Mouse (Mus musculus): ENCODE measurements at regions not wholly inside any gene's neighbourhood (a gene's known extent, or its start where the extent isn't known, plus 50 kb on each side); places are given as distances from the start of the nearest gene placed in this dataset.
"Not testable (repeated sequence)": the region's sequence is repeated elsewhere in the genome, so short reads cannot be mapped to it uniquely, and the experiment has no call there.

DNA sequence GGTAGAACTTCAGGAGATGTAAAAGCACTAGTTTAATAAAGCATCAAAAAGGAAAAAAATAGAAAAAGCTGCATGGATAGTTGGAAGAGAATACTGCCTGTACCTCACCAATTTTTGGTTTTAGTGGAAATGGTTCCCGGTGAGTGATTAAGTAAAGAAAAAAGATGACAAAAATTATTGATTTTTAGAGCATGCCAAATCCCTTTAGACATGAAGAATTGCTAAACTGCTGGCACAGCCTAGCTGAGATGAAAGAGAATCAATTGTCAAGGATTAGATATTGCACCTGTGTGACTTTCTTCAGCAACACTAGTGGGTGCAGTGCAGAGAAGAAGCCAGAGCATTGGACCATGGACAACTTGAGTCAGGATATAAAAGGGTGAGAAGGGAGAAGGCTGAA lies 348.7 kb upstream of the Cpeb2 start:
- Histone ChIP-seq H3K27ac (no peak overlapping the region), H3K4me3 (no peak overlapping the region), H3K27me3 (ENCODE audit: insufficient read depth, poor library complexity, severe bottlenecking) (no peaks in the 10 kb centered on the region), H3K36me3 (no peaks in the 10 kb centered on the region), H3K4me1 (replicated peaks) (no peaks in the 10 kb centered on the region), H3K9me3 (no peaks in the 10 kb centered on the region)
- DNase-seq (ENCODE audit: low spot score): no peak
- 86% methylated on average over 1 of the region's 1 CpGs for WGBS

DNA sequence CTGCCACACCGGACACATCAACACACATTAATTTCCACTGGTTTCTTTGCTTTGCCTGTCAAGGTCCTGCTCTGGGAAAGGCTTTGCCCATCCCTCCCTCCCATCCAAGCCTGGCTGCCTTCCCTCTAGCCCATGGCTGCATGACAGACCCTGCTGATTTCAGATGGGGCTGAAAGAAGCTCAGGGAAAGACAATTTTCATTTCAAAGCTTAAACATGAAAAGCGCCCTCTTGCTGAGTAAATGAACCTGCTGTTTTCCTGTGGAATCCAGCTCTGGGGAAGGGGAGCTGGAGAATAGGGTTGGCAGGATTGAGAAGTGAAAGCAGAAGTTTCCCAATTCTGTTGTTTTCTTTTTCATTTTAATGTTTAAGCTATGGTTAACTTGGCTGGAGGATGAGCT lies 341.1 kb upstream of the Cpeb2 start:
- H3K4me3 ChIP-seq: no peak overlapping the region
- H3K4me1 ChIP-seq (replicated peaks): peaks cover 7% of the 10 kb centered on the region; the same call in 1 of the 2 replicates
- 16% methylated on average over 2 of the region's 2 CpGs for WGBS
- no peaks in the 10 kb centered on the region for H3K9me3 ChIP-seq
- no peaks in the 10 kb centered on the region for H3K36me3 ChIP-seq
- no peaks in the 10 kb centered on the region for H3K27me3 ChIP-seq (ENCODE audit: insufficient read depth, poor library complexity, severe bottlenecking)
- no peak overlapping the region for H3K27ac ChIP-seq
- DNase-seq (ENCODE audit: low spot score): no peak

DNA sequence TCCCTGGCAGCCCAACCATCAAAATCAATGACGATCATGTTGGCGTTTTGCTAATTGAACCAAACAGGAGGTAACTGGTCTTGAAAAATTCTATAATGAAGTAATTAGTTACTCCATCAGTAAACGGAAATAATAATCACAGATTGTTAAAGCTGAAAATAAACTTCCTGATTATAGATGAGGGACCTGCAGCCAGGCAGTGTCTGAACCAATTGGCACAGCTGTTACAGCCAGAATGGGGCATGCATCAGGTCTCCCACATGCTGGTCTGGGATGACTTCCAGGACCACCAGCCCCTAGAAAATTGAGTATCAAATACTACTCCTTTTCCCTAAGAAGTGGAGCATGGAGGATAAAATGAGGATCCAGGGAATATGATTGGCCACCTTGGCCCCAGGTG lies 326.8 kb upstream of the Cpeb2 start:
- Histone ChIP-seq H3K27me3 (ENCODE audit: insufficient read depth, poor library complexity, severe bottlenecking) (no peaks in the 10 kb centered on the region), H3K4me1 (replicated peaks) (no peaks in the 10 kb centered on the region), H3K4me3 (no peak overlapping the region), H3K9me3 (no peaks in the 10 kb centered on the region), H3K27ac (no peak overlapping the region), H3K36me3 (no peaks in the 10 kb centered on the region)
- DNase-seq (ENCODE audit: low spot score): no peak
- 87% methylated on average over 3 of the region's 3 CpGs for WGBS

DNA sequence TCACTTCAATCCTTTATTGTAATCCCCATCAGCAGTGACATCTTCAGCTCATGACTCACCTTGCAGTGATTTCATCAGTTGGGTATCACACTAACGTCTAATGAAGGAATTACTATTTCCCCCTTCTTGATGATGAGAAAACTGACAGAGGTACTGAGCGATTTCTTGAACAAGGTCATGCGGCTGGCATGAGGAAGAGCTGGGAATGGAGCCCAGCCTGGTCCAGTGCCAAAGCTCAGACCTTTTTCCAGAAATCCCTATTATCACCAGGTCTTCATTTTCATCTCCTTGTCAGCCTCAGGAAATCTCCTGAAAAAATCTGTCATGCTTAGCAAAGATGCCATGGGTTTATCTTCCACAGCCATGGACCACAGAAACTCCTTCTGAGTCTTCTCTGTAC lies 313.6 kb upstream of the Cpeb2 start:
- no peaks in the 10 kb centered on the region for H3K4me1 ChIP-seq (replicated peaks)
- WGBS: 92% methylated on average over 3 of the region's 3 CpGs
- H3K27ac ChIP-seq: no peak overlapping the region
- DNase-seq (ENCODE audit: low spot score): no peak
- H3K9me3 ChIP-seq: no peaks in the 10 kb centered on the region
- H3K36me3 ChIP-seq: no peaks in the 10 kb centered on the region
- H3K4me3 ChIP-seq: no peak overlapping the region
- no peaks in the 10 kb centered on the region for H3K27me3 ChIP-seq (ENCODE audit: insufficient read depth, poor library complexity, severe bottlenecking)

- WGBS: 81% methylated on average over 2 of the region's 2 CpGs
- DNase-seq (ENCODE audit: low spot score): no peak
- no peaks in the 10 kb centered on the region for H3K36me3 ChIP-seq
- H3K4me3 ChIP-seq: no peak overlapping the region
- no peak overlapping the region for H3K27ac ChIP-seq
- no peaks in the 10 kb centered on the region for H3K27me3 ChIP-seq (ENCODE audit: insufficient read depth, poor library complexity, severe bottlenecking)
- no peaks in the 10 kb centered on the region for H3K4me1 ChIP-seq (replicated peaks)
- H3K9me3 ChIP-seq: no peaks in the 10 kb centered on the region
Observed at GRCm38 (mm10) chr5:42932106-42932505, 300.9 kb upstream of the Cpeb2 start.

DNA sequence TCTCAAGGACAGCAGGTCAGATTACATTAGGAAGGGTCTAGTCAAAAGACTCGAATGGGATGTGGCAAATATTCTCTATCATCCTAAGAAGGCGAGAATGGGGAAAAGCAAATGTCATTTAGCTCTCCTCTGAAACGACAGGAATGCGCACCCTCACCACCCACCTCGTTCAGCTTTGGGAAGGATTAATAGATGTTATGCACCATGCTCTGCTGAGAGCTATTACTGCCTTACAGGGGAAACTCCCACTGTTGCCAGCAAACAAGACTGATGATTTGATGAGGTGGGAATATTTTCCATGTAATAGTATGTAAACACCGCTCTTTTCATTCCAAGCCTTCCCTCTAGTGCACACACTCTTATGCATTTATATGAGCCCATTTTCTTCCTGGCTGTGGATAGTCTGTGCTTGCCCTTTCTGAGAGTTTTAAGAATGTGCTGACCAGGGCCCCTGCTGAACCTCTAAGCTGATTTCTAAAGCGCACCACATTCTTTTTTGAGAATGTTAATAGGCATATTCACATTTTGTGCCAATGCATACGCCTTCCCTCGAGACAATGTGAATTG lies 273.6 kb upstream of the Cpeb2 start:
- H3K4me3 ChIP-seq: no peak overlapping the region
- 81% methylated on average over 9 of the region's 9 CpGs for WGBS
- DNase-seq (ENCODE audit: low spot score): no peak

GRCm38 (mm10) chr5:42966952-42967351 lies 266.0 kb upstream of the Cpeb2 start:
- not testable (repeated sequence) for DNase-seq (ENCODE audit: low spot score); H3K27ac ChIP-seq; H3K4me3 ChIP-seq; H3K36me3 ChIP-seq; H3K9me3 ChIP-seq; H3K27me3 ChIP-seq (ENCODE audit: insufficient read depth, poor library complexity, severe bottlenecking); H3K4me1 ChIP-seq (replicated peaks)
- 94% methylated on average over 2 of the region's 2 CpGs for WGBS

More for the DNA sequence above, 273.6 kb upstream of the Cpeb2 start:
- H3K27ac ChIP-seq: no peak overlapping the region
- H3K4me1 ChIP-seq (replicated peaks): no peaks in the 10 kb centered on the region
- no peaks in the 10 kb centered on the region for H3K27me3 ChIP-seq (ENCODE audit: insufficient read depth, poor library complexity, severe bottlenecking)
- no peaks in the 10 kb centered on the region for H3K36me3 ChIP-seq
- H3K9me3 ChIP-seq: no peaks in the 10 kb centered on the region

DNA sequence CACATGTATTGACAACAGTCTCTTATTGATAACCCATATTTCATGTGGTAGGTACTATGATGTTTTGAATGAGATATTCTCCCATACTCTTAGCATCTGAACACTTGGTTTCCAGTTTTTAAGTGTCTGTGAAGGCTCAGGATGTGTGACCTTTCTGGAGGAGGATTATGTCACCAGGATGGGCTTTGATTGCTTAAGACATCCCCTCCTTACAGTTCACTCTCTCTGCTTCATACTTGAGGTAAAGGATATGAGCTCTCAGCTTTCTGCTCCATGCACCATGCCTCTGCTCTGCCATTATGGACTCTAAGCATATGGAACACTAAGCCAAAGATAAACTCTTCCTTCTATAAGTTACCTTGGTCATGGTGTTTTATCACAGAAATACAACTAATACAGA lies 263.8 kb upstream of the Cpeb2 start:
- DNase-seq (ENCODE audit: low spot score): no peak
- Histone ChIP-seq H3K4me3 (no peak overlapping the region), H3K27me3 (ENCODE audit: insufficient read depth, poor library complexity, severe bottlenecking) (no peaks in the 10 kb centered on the region), H3K27ac (no peak overlapping the region), H3K9me3 (no peaks in the 10 kb centered on the region), H3K4me1 (replicated peaks) (no peaks in the 10 kb centered on the region), H3K36me3 (no peaks in the 10 kb centered on the region)

GRCm38 (mm10) chr5:42969621-42970020 lies 263.3 kb upstream of the Cpeb2 start:
- H3K36me3 ChIP-seq: no peaks in the 10 kb centered on the region
- no peaks in the 10 kb centered on the region for H3K9me3 ChIP-seq
- no peak for DNase-seq (ENCODE audit: low spot score)

GRCm38 (mm10) chr5:42977108-42977507 lies 255.9 kb upstream of the Cpeb2 start:
- Histone ChIP-seq H3K4me3 (no peak overlapping the region), H3K9me3 (no peaks in the 10 kb centered on the region), H3K4me1 (replicated peaks) (no peaks in the 10 kb centered on the region), H3K36me3 (no peaks in the 10 kb centered on the region), H3K27me3 (ENCODE audit: insufficient read depth, poor library complexity, severe bottlenecking) (no peaks in the 10 kb centered on the region), H3K27ac (no peak overlapping the region)
- WGBS: 91% methylated on average over 4 of the region's 4 CpGs
- DNase-seq (ENCODE audit: low spot score): no peak

More at GRCm38 (mm10) chr5:42969621-42970020, 263.3 kb upstream of the Cpeb2 start:
- no peak overlapping the region for H3K4me3 ChIP-seq
- no peaks in the 10 kb centered on the region for H3K27me3 ChIP-seq (ENCODE audit: insufficient read depth, poor library complexity, severe bottlenecking)
- WGBS: 76% methylated on average over 3 of the region's 3 CpGs
- H3K27ac ChIP-seq: no peak overlapping the region
- H3K4me1 ChIP-seq (replicated peaks): no peaks in the 10 kb centered on the region

DNA sequence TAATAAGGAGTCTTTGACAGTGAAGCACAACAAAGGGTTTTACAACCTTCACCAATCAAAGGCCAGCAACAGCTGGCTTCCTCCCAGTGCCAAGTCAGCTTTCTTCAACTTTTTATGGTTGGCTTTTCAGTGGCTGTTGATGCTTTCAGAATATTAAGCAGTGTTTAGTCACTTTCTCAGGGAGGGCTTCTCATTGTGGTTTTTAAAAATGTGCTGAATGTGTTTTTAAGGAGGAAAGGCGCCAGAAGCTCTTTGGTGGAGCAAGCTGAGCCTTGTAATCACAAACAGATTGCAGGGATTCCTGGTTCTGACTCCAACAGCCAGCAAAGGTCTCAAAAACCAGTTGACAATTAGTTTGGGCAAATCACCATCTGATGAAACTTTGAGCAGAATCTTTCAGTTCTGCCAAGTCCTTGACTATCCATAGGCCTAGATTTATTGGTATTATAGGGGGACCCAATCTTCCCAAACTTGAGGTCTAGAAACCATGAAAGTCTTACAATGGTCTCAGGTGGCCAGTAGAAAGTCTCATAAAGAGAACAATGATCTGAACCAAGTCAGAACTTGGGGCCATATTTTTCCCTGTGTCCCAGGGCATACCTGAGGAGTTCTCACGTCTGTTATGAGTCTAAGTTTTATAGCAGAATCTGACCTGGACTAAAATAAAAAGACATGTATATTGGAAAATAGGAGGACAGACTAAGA lies 251.9 kb upstream of the Cpeb2 start:
- no peak for DNase-seq (ENCODE audit: low spot score)
- H3K36me3 ChIP-seq: no peaks in the 10 kb centered on the region
- 70% methylated on average over 2 of the region's 2 CpGs for WGBS
- no peaks in the 10 kb centered on the region for H3K27me3 ChIP-seq (ENCODE audit: insufficient read depth, poor library complexity, severe bottlenecking)
- H3K4me3 ChIP-seq: no peak overlapping the region
- H3K9me3 ChIP-seq: no peaks in the 10 kb centered on the region
- H3K4me1 ChIP-seq (replicated peaks): no peaks in the 10 kb centered on the region
- H3K27ac ChIP-seq: no peak overlapping the region

DNA sequence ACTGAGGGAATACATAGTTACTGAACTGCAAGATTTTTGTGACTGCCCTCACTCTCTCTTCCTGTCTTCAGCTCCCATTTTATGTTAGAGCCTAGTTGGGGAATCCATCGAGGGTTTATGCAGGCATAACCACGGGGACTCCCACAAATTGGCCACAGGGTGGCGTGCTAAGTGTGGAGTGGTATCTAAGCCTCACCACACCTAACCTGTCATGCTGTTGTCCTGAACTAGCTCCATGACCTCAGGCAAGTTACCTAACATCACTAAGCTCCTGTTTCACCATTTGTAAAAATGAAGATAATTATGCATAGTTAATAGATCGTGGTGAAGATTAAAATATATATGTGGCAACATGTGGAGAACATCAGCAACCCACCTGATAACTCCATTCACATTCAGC lies 246.8 kb upstream of the Cpeb2 start:
- Histone ChIP-seq H3K27me3 (ENCODE audit: insufficient read depth, poor library complexity, severe bottlenecking) (no peaks in the 10 kb centered on the region), H3K27ac (no peak overlapping the region), H3K36me3 (no peaks in the 10 kb centered on the region), H3K9me3 (no peaks in the 10 kb centered on the region), H3K4me1 (replicated peaks) (no peaks in the 10 kb centered on the region), H3K4me3 (no peak overlapping the region)
- WGBS: 81% methylated on average over 4 of the region's 4 CpGs
- no peak for DNase-seq (ENCODE audit: low spot score)

- H3K27ac ChIP-seq: no peak overlapping the region
- no peak overlapping the region for H3K4me3 ChIP-seq
- no peaks in the 10 kb centered on the region for H3K4me1 ChIP-seq (replicated peaks)
- 83% methylated on average over 3 of the region's 3 CpGs for WGBS
- no peaks in the 10 kb centered on the region for H3K36me3 ChIP-seq
- DNase-seq (ENCODE audit: low spot score): no peak
- no peaks in the 10 kb centered on the region for H3K9me3 ChIP-seq
- no peaks in the 10 kb centered on the region for H3K27me3 ChIP-seq (ENCODE audit: insufficient read depth, poor library complexity, severe bottlenecking)
Observed at GRCm38 (mm10) chr5:42987710-42988466, 245.1 kb upstream of the Cpeb2 start.

Measured in hindbrain, embryonic 10.5 days (tissue).